Mouse (Mus musculus): ENCODE results near the gene Tssc4. TPM values are rescaled to one million over a fixed set of nuclear protein-coding genes. Genes with fewer than 3 reads are reported as not detected.

Tssc4 gene
- polyA plus RNA-seq, 1 experiment from 2014 or later: 63.8 TPM

- Histone ChIP-seq H3K9me3 (ENCODE audit: control insufficient read depth, low read length) (no peaks in the 10 kb centered on the region), H3K36me3 (ENCODE audit: control insufficient read depth, insufficient read depth, low read length) (no peaks in the 10 kb centered on the region), H3K27ac (ENCODE audit: low read depth, low read length) (no peak overlapping the region), H3K4me2 (no peak overlapping the region), H3K27me3 (ENCODE audit: control insufficient read depth, insufficient read depth, low read length) (no peaks in the 10 kb centered on the region; the same call in 1 of the 2 replicates), H3K4me1 (ENCODE audit: control insufficient read depth, insufficient read depth, low read length) (peaks cover 20% of the 10 kb centered on the region), H3K9ac (ENCODE audit: low read length) (no peak overlapping the region), H3K4me3 (ENCODE audit: low read depth, low read length) (no peak overlapping the region)
- WGBS: 84% methylated on average over 5 of the region's 5 CpGs
- DNase-seq (ENCODE audit: low spot score, missing footprints) (peak; percentile 67), ATAC-seq (ENCODE audit: low FRiP score) (no peak)
Observed at GRCm38 (mm10) chr7:143072605-143073004, 3.6 kb downstream of the Tssc4 start.

DNA sequence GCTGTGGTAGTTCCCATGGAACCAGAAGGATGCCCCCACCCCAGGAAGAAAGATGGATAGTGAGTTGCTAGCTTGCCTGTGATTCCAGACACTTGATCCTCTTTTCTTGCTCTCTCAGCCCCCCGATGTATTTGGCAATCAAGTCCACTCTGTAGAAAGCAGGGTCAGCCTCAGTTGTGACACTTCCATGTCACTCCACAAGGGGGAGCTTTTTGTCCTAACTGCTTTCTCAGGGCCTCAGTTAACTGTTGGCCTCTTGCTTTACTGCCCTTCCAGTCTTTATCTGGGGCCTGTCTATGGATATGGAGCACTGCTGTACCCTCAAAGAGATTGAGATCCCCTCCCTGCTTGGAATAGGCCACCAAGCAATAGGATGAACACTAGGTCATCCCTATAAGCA, 4.0 kb downstream of the Tssc4 start:
- H3K4me1 ChIP-seq (ENCODE audit: control insufficient read depth, insufficient read depth, low read length): peaks cover 15% of the 10 kb centered on the region
- no peaks in the 10 kb centered on the region for H3K36me3 ChIP-seq (ENCODE audit: control insufficient read depth, insufficient read depth, low read length)
- no peaks in the 10 kb centered on the region; the same call in 1 of the 2 replicates for H3K27me3 ChIP-seq (ENCODE audit: control insufficient read depth, insufficient read depth, low read length)
- no peak overlapping the region for H3K27ac ChIP-seq (ENCODE audit: low read depth, low read length)
- H3K9me3 ChIP-seq (ENCODE audit: control insufficient read depth, low read length): no peaks in the 10 kb centered on the region
- ATAC-seq (ENCODE audit: low FRiP score) (no peak), DNase-seq (ENCODE audit: low spot score, missing footprints) (peak; percentile 87)
- no peak overlapping the region for H3K4me3 ChIP-seq (ENCODE audit: low read depth, low read length)
- H3K4me2 ChIP-seq: no peak overlapping the region
- H3K9ac ChIP-seq (ENCODE audit: low read length): no peak overlapping the region
- WGBS: 77% methylated on average over 1 of the region's 1 CpGs

DNA sequence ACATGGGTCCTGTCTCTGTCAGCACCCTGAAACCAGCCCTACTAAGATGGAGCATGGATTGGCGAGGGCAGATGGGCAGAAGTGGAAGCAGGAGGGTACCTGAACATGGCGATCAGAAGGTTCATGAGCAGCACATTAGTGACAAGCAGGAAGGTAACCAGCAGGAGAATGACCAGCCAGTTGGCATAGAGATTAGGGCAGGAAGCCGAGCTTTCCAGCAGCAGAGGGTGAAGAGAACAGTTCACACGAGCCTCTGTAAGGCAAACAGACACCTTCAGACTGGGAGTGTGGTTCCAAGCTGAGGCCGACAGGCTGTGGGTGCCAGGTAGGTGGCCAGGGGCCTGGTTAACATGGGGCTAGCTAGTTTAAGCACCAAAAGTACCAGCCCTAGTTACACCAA, 6.3 kb downstream of the Tssc4 start:
- Histone ChIP-seq H3K4me1 (ENCODE audit: control insufficient read depth, insufficient read depth, low read length) (peaks cover 5% of the 10 kb centered on the region), H3K27me3 (ENCODE audit: control insufficient read depth, insufficient read depth, low read length) (no peaks in the 10 kb centered on the region; the same call in 1 of the 2 replicates), H3K36me3 (ENCODE audit: control insufficient read depth, insufficient read depth, low read length) (no peaks in the 10 kb centered on the region), H3K4me3 (ENCODE audit: low read depth, low read length) (no peak overlapping the region), H3K27ac (ENCODE audit: low read depth, low read length) (no peak overlapping the region), H3K9me3 (ENCODE audit: control insufficient read depth, low read length) (no peaks in the 10 kb centered on the region), H3K9ac (ENCODE audit: low read length) (no peak overlapping the region), H3K4me2 (no peak overlapping the region)
- 76% methylated on average over 5 of the region's 5 CpGs for WGBS
- ATAC-seq (ENCODE audit: low FRiP score): no peak
- no peak for DNase-seq (ENCODE audit: low spot score, missing footprints)

DNA sequence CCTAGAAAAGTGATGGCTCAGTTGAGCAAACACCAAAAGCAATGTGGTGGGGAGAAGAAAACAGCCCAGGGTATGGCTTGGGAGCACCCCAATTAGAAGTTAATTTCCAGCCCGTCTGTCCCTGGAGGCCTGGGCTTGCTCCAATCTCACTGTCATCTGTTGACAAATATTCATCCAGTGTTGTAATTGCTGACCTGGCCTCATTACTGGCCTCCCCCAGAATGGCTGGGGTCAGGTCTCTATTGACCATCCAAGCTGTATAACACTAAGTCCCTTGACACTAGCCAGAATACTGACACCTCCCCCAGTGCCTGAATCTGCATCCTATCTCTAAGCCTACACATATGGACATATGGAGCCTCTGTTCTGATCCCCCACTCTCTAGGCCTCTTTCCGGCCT, 8.3 kb downstream of the Tssc4 start:
- H3K9me3 ChIP-seq (ENCODE audit: control insufficient read depth, low read length): no peaks in the 10 kb centered on the region
- 78% methylated on average over 2 of the region's 2 CpGs for WGBS
- H3K27ac ChIP-seq (ENCODE audit: low read depth, low read length): no peak overlapping the region
- ATAC-seq (ENCODE audit: low FRiP score): no peak
- no peak overlapping the region for H3K4me2 ChIP-seq
- H3K4me3 ChIP-seq (ENCODE audit: low read depth, low read length): no peak overlapping the region
- H3K9ac ChIP-seq (ENCODE audit: low read length): no peak overlapping the region
- H3K27me3 ChIP-seq (ENCODE audit: control insufficient read depth, insufficient read depth, low read length): no peaks in the 10 kb centered on the region; the same call in 1 of the 2 replicates
- H3K4me1 ChIP-seq (ENCODE audit: control insufficient read depth, insufficient read depth, low read length): no peaks in the 10 kb centered on the region
- DNase-seq (ENCODE audit: low spot score, missing footprints): no peak
- no peaks in the 10 kb centered on the region for H3K36me3 ChIP-seq (ENCODE audit: control insufficient read depth, insufficient read depth, low read length)

DNA sequence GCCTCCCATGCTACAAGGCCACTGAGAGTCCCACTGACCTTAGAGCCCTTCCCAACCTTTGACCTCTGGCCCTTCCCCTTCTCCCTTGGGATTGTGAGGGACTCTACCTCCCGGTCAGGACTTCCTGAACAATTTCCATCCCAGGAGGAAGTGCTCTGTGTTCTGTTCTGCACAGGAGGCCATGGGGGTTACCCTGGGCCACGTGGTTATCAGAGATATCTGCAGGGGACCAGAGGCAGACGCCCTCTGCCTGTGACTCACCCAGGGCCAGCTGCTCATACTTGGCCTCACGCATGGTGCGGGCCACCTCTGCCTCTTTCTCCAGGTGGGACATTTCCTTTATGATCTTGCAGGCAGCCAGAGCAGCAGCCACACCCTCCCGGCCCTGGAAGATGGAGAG, 13.0 kb downstream of the Tssc4 start:
- H3K27me3 ChIP-seq (ENCODE audit: control insufficient read depth, insufficient read depth, low read length): no peaks in the 10 kb centered on the region
- H3K4me1 ChIP-seq (ENCODE audit: control insufficient read depth, insufficient read depth, low read length): no peaks in the 10 kb centered on the region
- no peak overlapping the region for H3K4me2 ChIP-seq
- no peaks in the 10 kb centered on the region for H3K9me3 ChIP-seq (ENCODE audit: control insufficient read depth, low read length)
- H3K4me3 ChIP-seq (ENCODE audit: low read depth, low read length): no peak overlapping the region
- no peak for ATAC-seq (ENCODE audit: low FRiP score)
- 73% methylated on average over 6 of the region's 6 CpGs for WGBS
- H3K9ac ChIP-seq (ENCODE audit: low read length): no peak overlapping the region
- no peak overlapping the region for H3K27ac ChIP-seq (ENCODE audit: low read depth, low read length)
- DNase-seq (ENCODE audit: low spot score, missing footprints): no peak
- no peaks in the 10 kb centered on the region for H3K36me3 ChIP-seq (ENCODE audit: control insufficient read depth, insufficient read depth, low read length)

GRCm38 (mm10) chr7:143083708-143084107, 14.7 kb downstream of the Tssc4 start:
- no peak overlapping the region for H3K27ac ChIP-seq (ENCODE audit: low read depth, low read length)
- ATAC-seq (ENCODE audit: low FRiP score) (no peak), DNase-seq (ENCODE audit: low spot score, missing footprints) (no peak)
- no peaks in the 10 kb centered on the region for H3K9me3 ChIP-seq (ENCODE audit: control insufficient read depth, low read length)
- no peaks in the 10 kb centered on the region for H3K4me1 ChIP-seq (ENCODE audit: control insufficient read depth, insufficient read depth, low read length)
- H3K4me2 ChIP-seq: no peak overlapping the region
- H3K27me3 ChIP-seq (ENCODE audit: control insufficient read depth, insufficient read depth, low read length): no peaks in the 10 kb centered on the region
- no peak overlapping the region for H3K9ac ChIP-seq (ENCODE audit: low read length)
- no peak overlapping the region for H3K4me3 ChIP-seq (ENCODE audit: low read depth, low read length)
- no peaks in the 10 kb centered on the region for H3K36me3 ChIP-seq (ENCODE audit: control insufficient read depth, insufficient read depth, low read length)
- WGBS: 85% methylated on average over 2 of the region's 2 CpGs

DNA sequence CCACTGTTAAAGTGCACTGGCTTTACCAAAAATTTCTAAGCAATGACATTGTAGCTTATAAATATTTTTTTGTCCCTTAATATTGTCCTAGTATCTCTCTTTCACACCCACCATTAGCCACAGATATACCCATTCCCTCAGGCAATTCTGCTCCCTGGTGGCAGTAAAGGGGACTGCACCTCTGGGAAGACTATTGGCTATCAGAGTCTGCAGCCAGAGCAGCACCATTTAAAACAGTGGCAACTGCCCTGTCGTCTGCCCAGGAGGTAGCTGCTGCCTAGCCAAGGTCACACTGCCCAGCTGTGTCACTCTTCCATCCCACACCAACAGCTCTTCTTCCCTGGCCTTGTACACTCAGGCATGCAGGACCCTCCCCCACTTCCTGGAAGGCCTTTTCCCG, 17.3 kb downstream of the Tssc4 start:
- Histone ChIP-seq H3K9ac (ENCODE audit: low read length) (no peak overlapping the region), H3K4me3 (ENCODE audit: low read depth, low read length) (no peak overlapping the region), H3K9me3 (ENCODE audit: control insufficient read depth, low read length) (no peaks in the 10 kb centered on the region), H3K27ac (ENCODE audit: low read depth, low read length) (no peak overlapping the region), H3K4me2 (no peak overlapping the region), H3K36me3 (ENCODE audit: control insufficient read depth, insufficient read depth, low read length) (no peaks in the 10 kb centered on the region), H3K27me3 (ENCODE audit: control insufficient read depth, insufficient read depth, low read length) (no peaks in the 10 kb centered on the region), H3K4me1 (ENCODE audit: control insufficient read depth, insufficient read depth, low read length) (no peaks in the 10 kb centered on the region)
- ATAC-seq (ENCODE audit: low FRiP score) (no peak), DNase-seq (ENCODE audit: low spot score, missing footprints) (peak; percentile 89)
- WGBS: 56% methylated on average over 2 of the region's 2 CpGs

DNA sequence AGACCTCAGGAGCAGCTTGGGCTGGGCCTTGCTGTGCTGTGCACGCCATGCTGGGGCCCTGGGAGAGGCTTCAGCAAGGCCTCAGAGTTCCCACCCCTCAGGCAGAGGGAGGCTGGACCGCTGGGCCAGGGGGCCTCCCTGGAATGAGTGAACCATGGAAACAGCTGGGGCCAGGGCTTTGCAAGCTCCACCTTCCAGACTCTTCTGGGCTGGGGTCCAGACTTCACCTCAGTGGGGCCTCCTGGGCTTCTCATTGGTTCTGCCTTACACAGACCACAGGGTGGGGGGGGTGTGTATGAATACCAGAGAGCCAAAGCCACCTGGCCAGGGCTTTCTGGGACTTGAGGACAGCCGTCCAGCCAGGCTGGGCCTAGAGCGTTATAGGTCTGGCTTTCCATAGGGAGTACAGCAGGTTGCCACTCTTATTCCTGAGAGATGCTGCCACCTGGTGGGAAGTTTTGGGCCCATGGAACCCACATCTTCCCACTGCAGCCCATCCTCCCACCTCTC, 18.1 kb downstream of the Tssc4 start:
- H3K36me3 ChIP-seq (ENCODE audit: control insufficient read depth, insufficient read depth, low read length): no peaks in the 10 kb centered on the region
- no peaks in the 10 kb centered on the region for H3K27me3 ChIP-seq (ENCODE audit: control insufficient read depth, insufficient read depth, low read length)
- H3K27ac ChIP-seq (ENCODE audit: low read depth, low read length): no peak overlapping the region
- no peaks in the 10 kb centered on the region for H3K4me1 ChIP-seq (ENCODE audit: control insufficient read depth, insufficient read depth, low read length)
- H3K4me2 ChIP-seq: no peak overlapping the region
- peak; percentile 87 for DNase-seq (ENCODE audit: low spot score, missing footprints)
- H3K4me3 ChIP-seq (ENCODE audit: low read depth, low read length): no peak overlapping the region
- H3K9me3 ChIP-seq (ENCODE audit: control insufficient read depth, low read length): no peaks in the 10 kb centered on the region
- H3K9ac ChIP-seq (ENCODE audit: low read length): no peak overlapping the region
- ATAC-seq (ENCODE audit: low FRiP score): peak; percentile 40; the same call in 1 of the 2 replicates
- WGBS: 46% methylated on average over 4 of the region's 4 CpGs

DNA sequence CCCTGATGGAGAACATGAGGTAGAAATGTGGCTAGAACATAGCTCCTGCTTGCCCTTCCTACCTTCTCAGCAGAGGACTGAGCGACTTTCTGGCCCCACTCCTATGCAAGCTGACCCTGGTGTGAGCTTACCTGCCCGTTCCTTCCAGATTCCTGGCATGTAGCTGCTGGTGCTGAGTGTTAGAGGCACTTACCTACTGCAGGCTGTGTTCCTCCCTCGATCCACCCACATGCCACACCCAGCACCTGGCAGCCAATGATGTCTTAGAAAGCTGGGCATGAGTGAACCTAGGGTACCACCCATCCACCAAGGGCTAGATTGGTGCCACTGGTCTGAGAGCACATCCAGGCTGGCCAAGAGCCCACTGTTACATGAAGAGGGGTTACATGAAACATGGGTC, 24.8 kb downstream of the Tssc4 start:
- no peak overlapping the region for H3K27ac ChIP-seq (ENCODE audit: low read depth, low read length)
- no peak overlapping the region for H3K9ac ChIP-seq (ENCODE audit: low read length)
- WGBS: 70% methylated on average over 3 of the region's 3 CpGs
- no peaks in the 10 kb centered on the region for H3K4me1 ChIP-seq (ENCODE audit: control insufficient read depth, insufficient read depth, low read length)
- no peak overlapping the region for H3K4me3 ChIP-seq (ENCODE audit: low read depth, low read length)
- no peak for ATAC-seq (ENCODE audit: low FRiP score)
- no peaks in the 10 kb centered on the region for H3K27me3 ChIP-seq (ENCODE audit: control insufficient read depth, insufficient read depth, low read length)
- H3K4me2 ChIP-seq: no peak overlapping the region
- no peaks in the 10 kb centered on the region for H3K9me3 ChIP-seq (ENCODE audit: control insufficient read depth, low read length)
- no peak for DNase-seq (ENCODE audit: low spot score, missing footprints)
- no peaks in the 10 kb centered on the region for H3K36me3 ChIP-seq (ENCODE audit: control insufficient read depth, insufficient read depth, low read length)

Measured in midbrain, embryonic 11.5 days (tissue).